Mouse (Mus musculus) layer of hippocampus, adult 9-10 months (tissue): ENCODE measurements at regions not wholly inside any gene's neighbourhood (a gene's known extent, or its start where the extent isn't known, plus 50 kb on each side); places are given as distances from the start of the nearest gene placed in this dataset.
"Not testable (repeated sequence)": the region's sequence is repeated elsewhere in the genome, so short reads cannot be mapped to it uniquely, and the experiment has no call there.

Experiments
- DNase-seq: peaks from one replicate; pipeline ENCODE4 v3.0.0; 2022; ENCODE audit warnings: low spot score

DNA sequence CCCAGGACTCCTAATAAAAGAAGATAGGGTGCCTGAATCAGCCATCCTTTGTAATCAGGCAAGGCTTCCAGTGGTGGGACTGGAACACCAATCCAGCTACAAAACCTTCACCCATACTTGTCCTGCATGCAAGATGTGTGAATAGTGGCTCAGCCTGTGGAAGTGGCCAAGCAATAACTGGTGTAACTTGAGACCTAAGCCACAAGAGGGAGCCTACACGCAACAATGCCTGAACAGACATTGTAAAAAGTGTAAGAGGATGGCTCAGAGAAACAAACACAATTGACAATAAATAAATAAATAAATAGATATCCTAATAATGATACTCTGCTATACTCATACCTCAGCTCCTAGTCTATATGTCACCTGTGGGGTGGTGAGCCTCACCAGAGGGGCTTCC is 781.5 kb upstream of the Cdh20 start:
- peak; percentile 26 for DNase-seq

DNA sequence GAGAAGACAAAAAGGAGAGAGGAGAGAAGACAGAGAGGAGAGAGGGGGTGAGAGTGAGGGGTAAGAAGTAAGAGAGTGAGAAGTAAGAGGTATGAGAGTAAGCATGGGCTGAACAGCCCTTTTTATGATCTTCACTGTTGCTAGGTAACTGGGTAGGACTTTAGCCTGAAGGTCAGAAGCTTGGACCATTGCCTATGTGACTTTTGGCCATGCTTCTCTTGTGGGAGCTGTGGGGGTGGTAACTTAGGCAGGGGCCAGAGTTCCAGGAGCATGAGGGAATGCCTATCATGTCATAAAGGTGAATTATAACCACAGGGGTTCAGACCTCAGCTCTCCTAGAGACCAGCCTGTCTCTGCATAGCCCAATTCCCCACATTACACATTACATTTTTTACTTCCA is 765.4 kb upstream of the Cdh20 start:
- DNase-seq = not testable (repeated sequence)

DNA sequence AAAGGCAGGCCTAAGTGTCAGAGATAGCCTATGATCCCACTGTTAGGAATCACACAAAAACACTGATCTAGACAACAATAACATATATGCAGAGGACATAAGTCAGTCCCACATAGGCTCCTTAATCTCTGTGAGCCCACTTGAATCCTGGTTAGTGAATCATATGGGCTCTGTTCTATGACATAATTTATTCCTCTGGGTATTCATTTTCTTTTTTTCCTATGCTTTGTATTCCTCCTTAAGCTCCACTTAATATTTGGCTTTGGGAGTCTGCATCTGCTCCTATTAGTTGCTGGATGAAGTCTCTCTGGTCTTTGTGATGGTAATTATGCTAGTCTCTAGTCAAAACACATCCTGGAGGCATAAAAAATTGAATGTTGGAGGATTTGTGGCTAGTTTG is 738.7 kb upstream of the Cdh20 start:
- no peak for DNase-seq

DNA sequence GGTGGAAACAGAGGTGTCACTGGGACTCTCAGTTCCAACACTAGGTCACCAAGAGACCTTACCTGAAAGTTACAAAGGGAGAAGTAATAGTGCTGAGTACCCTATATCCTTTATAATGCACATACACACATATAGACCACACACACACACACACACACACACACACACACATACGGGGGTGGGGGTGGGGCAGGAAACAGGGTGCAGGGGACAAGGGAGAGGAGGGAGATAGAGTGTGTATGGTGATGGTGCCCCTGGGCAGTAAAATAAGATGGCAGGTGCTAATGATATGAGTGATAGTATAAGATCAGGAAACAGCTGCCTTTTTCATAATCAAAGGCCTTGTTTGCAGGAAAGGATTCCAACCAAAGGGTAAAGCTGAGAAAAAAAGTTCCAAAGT is 719.9 kb upstream of the Cdh20 start:
- no peak for DNase-seq

DNA sequence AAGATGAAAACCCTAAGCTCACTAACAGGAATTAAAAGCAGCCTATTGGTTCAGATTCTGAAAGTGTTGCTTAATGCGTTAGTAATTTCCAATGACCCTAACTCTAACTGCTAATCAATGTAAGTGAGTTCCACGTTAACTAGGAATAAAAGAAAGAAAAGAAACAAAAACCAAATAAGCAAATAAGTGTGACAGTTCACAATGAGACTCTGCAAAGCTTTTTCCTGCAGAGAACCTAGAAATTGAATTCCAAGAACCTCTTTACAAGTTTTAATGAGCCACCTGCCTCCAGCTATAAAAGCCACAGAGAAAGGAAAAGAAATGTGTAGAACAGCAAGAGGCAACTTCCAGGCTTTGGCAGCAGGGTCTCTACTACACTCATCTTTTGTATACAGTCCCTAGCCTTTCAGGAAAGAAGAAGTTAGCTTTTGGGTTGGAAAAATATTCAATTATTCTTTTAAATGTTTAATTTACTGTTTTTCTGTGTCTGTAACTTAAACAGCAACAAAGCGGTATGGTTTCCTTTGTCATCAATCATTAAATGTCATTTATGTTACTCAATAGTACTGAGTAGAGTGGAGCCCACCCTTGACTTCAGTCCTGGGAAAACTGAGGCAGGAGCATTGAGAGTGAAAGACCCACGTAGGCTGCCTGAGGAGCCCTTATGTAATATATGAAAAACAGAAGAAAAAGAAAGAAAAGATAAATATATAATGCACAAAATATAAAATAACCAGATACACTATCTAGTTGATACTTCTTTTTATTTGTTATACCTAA is 719.0 kb upstream of the Cdh20 start:
- DNase-seq = no peak
